Mouse (Mus musculus): ENCODE data around the gene 1700056E22Rik.
A peak's percentile ranks its signal among the peaks of the same experiment; 100 is the strongest.

Gene 1700056E22Rik

GRCm38 (mm10) chr1:184019042-184019721 is 14.9 kb downstream of the 1700056E22Rik start:
- DNase-seq: no peak

- no peak for DNase-seq
These were observed 16.5 kb downstream of the 1700056E22Rik start for GRCm38 (mm10) chr1:184017606-184018005.

GRCm38 (mm10) chr1:184015995-184016730 is 17.9 kb downstream of the 1700056E22Rik start:
- peak; percentile 19 for DNase-seq

- DNase-seq: peak; percentile 52
These were observed 20.0 kb downstream of the 1700056E22Rik start for GRCm38 (mm10) chr1:184014091-184014490.

GRCm38 (mm10) chr1:184013106-184013505 is 21.0 kb downstream of the 1700056E22Rik start, which contains the start of gene Dusp10:
Gene Dusp10, plus strand, starts transcription at chr1:184013302.
- peak; percentile 22 for DNase-seq

- no peak for DNase-seq
These were observed 22.8 kb downstream of the 1700056E22Rik start for GRCm38 (mm10) chr1:184011311-184011710.

- peak; percentile 51 for DNase-seq
These were observed 28.0 kb downstream of the 1700056E22Rik start for GRCm38 (mm10) chr1:184006086-184006485.

- DNase-seq: peak; percentile 72
These were observed 28.6 kb downstream of the 1700056E22Rik start for GRCm38 (mm10) chr1:184005315-184006058.

- DNase-seq: no peak
These were observed 29.8 kb downstream of the 1700056E22Rik start for GRCm38 (mm10) chr1:184004311-184004710.

- no peak for DNase-seq
These were observed 31.6 kb downstream of the 1700056E22Rik start for GRCm38 (mm10) chr1:184002470-184002869.

- DNase-seq: no peak
These were observed 36.9 kb downstream of the 1700056E22Rik start for GRCm38 (mm10) chr1:183997207-183997606.

GRCm38 (mm10) chr1:183991921-183992320 is 42.2 kb downstream of the 1700056E22Rik start:
- no peak for DNase-seq

- peak; percentile 40 for DNase-seq
These were observed 46.3 kb downstream of the 1700056E22Rik start for GRCm38 (mm10) chr1:183987711-183988245.
